Mouse (Mus musculus): ENCODE measurements at regions not wholly inside any gene's neighbourhood (a gene's known extent, or its start where the extent isn't known, plus 50 kb on each side); places are given as distances from the start of the nearest gene placed in this dataset.

DNA sequence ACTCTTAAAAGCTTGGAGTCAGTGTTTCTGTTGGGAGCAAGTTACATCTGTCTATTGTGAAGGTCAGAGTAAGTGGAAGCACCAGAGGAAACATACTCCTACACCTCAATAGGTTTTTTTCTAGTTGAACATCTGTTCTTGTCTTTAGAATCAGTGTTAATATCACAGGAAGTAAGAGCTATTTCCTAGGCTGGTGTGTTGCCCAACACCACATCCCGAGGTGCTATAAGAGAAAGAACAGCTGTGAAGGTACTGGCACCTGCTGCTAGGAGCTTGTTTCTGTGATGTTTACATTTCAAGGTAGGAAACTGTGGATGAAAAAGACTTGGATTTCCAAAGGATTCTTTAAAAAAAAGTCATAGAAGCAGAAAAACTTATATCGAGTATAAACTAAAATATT lies 105.1 kb downstream of the Trim52 start:
- TF ChIP-seq GATA1 (IDR thresholded peaks at IDR 0.05; ENCODE audit: borderline replicate concordance, low read length) (no peak), FLI1 (IDR thresholded peaks at IDR 0.05; ENCODE audit: low read length) (no peak)

Data from megakaryocyte, embryonic 14.5 days (primary cell).